Comparison of ENCODE assay signal across 11 mouse cellular contexts in the genomic region with DNA sequence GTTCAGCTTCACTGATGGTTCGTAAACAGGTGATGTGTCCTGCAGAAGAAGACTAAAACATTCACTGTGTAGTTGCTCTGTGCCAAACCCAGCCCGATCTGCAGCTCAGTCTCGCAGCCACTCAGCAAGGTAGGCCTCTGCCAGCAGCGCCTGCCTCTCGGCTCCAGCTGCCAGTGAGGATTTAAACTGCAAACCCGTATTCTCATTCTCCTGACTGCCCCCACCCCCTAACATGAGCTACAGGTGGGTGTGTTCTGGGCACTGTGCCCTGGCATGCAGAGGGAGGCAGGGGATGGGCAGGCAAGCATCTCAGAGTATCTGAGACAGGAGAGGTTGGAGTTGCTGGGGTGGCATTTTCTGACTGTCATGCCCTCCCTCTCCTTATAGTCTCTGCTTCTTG.
DNase-seq lines count a peak whose midpoint lies in the region; ATAC-seq and TF ChIP-seq lines count a peak whose summit lies in the region.
"Had no signal": no experiment of that assay in that cellular context is flagged by ENCODE, and none has a peak within 500 bp of the region (broad histone marks: within the 10 kb centered on the region; RNA-seq: fewer than 3 reads in every experiment).

No protein-coding gene starts in this region.

- H3K9me3 ChIP-seq in hindbrain, embryonic 16.5 days (ENCODE audit: control insufficient read depth, low read length), result no peaks in the 10 kb centered on the region
- no peaks in the 10 kb centered on the region for H3K9me3 ChIP-seq in hindbrain, embryonic 11.5 days (ENCODE audit: control insufficient read depth, low read length)
- H3K9me3 ChIP-seq in liver, embryonic 12.5 days (replicated peaks), result no peaks in the 10 kb centered on the region
- H3K9me3 ChIP-seq: lung, embryonic 15.5 days had no signal

- H3K4me3 ChIP-seq in hindbrain, embryonic 16.5 days (ENCODE audit: low read length), result no peak overlapping the region
- H3K4me3 ChIP-seq in hindbrain, embryonic 11.5 days (ENCODE audit: low read depth, low read length), result no peak overlapping the region
- no peak overlapping the region for H3K4me3 ChIP-seq in liver, embryonic 12.5 days
- H3K4me3 ChIP-seq: lung, embryonic 15.5 days; myocyte had no signal

- H3K9ac ChIP-seq in hindbrain, embryonic 16.5 days (ENCODE audit: low read depth, low read length), result no peak overlapping the region
- no peak overlapping the region for H3K9ac ChIP-seq in hindbrain, embryonic 11.5 days (ENCODE audit: low read depth, low read length)
- no peak overlapping the region for H3K9ac ChIP-seq in liver, embryonic 12.5 days
- H3K9ac ChIP-seq: lung, embryonic 15.5 days had no signal

- no peaks in the 10 kb centered on the region for H3K36me3 ChIP-seq in hindbrain, embryonic 16.5 days (ENCODE audit: control insufficient read depth, insufficient read depth, low read length)
- no peaks in the 10 kb centered on the region for H3K36me3 ChIP-seq in hindbrain, embryonic 11.5 days (ENCODE audit: control insufficient read depth, insufficient read depth, low read length)
- no peaks in the 10 kb centered on the region for H3K36me3 ChIP-seq in liver, embryonic 12.5 days
- H3K36me3 ChIP-seq: lung, embryonic 15.5 days had no signal

- no peak overlapping the region for H3K4me2 ChIP-seq in hindbrain, embryonic 16.5 days (ENCODE audit: low read length)
- H3K4me2 ChIP-seq in hindbrain, embryonic 11.5 days (replicated peaks; ENCODE audit: low read depth, low read length), result no peak overlapping the region
- H3K4me2 ChIP-seq in liver, embryonic 12.5 days, result no peak overlapping the region
- H3K4me2 ChIP-seq: lung, embryonic 15.5 days had no signal

- 55% methylated on average over 6 of the region's 6 CpGs for WGBS in hindbrain, embryonic 16.5 days
- 84% methylated on average over 6 of the region's 6 CpGs for WGBS in hindbrain, embryonic 11.5 days
- 59% methylated on average over 6 of the region's 6 CpGs for WGBS in liver, embryonic 12.5 days (ENCODE audit: insufficient replicate concordance)

- intact Hi-C loops in left cerebral cortex, postnatal 4 days (cut with DNase I), result loop anchor here (10.0 kb wide), 1 partner anchor 55 kb away; no protein-coding TSS in a partner anchor

- no peaks in the 10 kb centered on the region for H3K27me3 ChIP-seq in hindbrain, embryonic 16.5 days (replicated peaks; ENCODE audit: control insufficient read depth, insufficient read depth, low read length)
- H3K27me3 ChIP-seq in hindbrain, embryonic 11.5 days (ENCODE audit: control insufficient read depth, insufficient read depth, low read length), result no peaks in the 10 kb centered on the region
- no peaks in the 10 kb centered on the region for H3K27me3 ChIP-seq in liver, embryonic 12.5 days (replicated peaks)
- H3K27me3 ChIP-seq: CH12.LX; lung, embryonic 15.5 days had no signal

- no peak for TF ChIP-seq CTCF in brain, embryonic 14.5 days (IDR thresholded peaks at IDR 0.05; ENCODE audit: borderline replicate concordance, extremely low read depth, insufficient read depth, insufficient read length)

- peaks cover 5% of the 10 kb centered on the region; the same call in 1 of the 2 replicates for H3K4me1 ChIP-seq in hindbrain, embryonic 16.5 days (ENCODE audit: control insufficient read depth, insufficient read depth, low read depth, low read length)
- H3K4me1 ChIP-seq in hindbrain, embryonic 11.5 days (replicated peaks; ENCODE audit: control insufficient read depth, insufficient read depth, low read length), result no peaks in the 10 kb centered on the region
- no peaks in the 10 kb centered on the region for H3K4me1 ChIP-seq in liver, embryonic 12.5 days
- H3K4me1 ChIP-seq: lung, embryonic 15.5 days had no signal

- peak; percentile 38; the same call in 1 of the 2 replicates for ATAC-seq in hindbrain, embryonic 16.5 days
- no peak for ATAC-seq in hindbrain, embryonic 11.5 days (ENCODE audit: low FRiP score)
- ATAC-seq in liver, embryonic 12.5 days, result no peak

- no peak for DNase-seq in hindbrain, embryonic 11.5 days (ENCODE audit: low spot score)
- DNase-seq in brain, embryonic 14.5 days (ENCODE audit: low read depth), result peak; percentile 72
- peak; percentile 24 to 36 for DNase-seq in frontal cortex, postnatal 25 days (ENCODE audit: low spot score in 2 of 2)
- peak; percentile 72 for DNase-seq in left cerebral cortex, postnatal 4 days
- no peak for DNase-seq in urinary bladder, adult 2 months (ENCODE audit: low spot score)
- no peak for DNase-seq in lung, postnatal 36 days

- TF ChIP-seq POLR2A in brain, embryonic 14.5 days (IDR thresholded peaks at IDR 0.05; ENCODE audit: borderline replicate concordance, extremely low read depth, insufficient read depth, insufficient read length, poor library complexity, severe bottlenecking), result no peak

- H3K27ac ChIP-seq in hindbrain, embryonic 16.5 days (ENCODE audit: low read depth, low read length), result no peak overlapping the region
- no peak overlapping the region for H3K27ac ChIP-seq in hindbrain, embryonic 11.5 days (ENCODE audit: low read depth, low read length)
- H3K27ac ChIP-seq in liver, embryonic 12.5 days, result no peak overlapping the region
- H3K27ac ChIP-seq: lung, embryonic 15.5 days had no signal

Comparison
In these comparisons a context has a peak if more than half of its experiments do, and no peak if none do; other contexts are left out.
1. DNase-seq: peak in brain, embryonic 14.5 days (single experiment), frontal cortex, postnatal 25 days (2 of 2) and left cerebral cortex, postnatal 4 days (single experiment); none in hindbrain, embryonic 11.5 days (single experiment), urinary bladder, adult 2 months (single experiment) and lung, postnatal 36 days (single experiment).